Mouse (Mus musculus): ENCODE results near the gene Pcdh19. TPM values are rescaled to one million over a fixed set of nuclear protein-coding genes. Genes with fewer than 3 reads are reported as not detected.

Pcdh19 gene
- polyA plus RNA-seq, 1 experiment from 2014 or later, result 8.3 TPM

DNA sequence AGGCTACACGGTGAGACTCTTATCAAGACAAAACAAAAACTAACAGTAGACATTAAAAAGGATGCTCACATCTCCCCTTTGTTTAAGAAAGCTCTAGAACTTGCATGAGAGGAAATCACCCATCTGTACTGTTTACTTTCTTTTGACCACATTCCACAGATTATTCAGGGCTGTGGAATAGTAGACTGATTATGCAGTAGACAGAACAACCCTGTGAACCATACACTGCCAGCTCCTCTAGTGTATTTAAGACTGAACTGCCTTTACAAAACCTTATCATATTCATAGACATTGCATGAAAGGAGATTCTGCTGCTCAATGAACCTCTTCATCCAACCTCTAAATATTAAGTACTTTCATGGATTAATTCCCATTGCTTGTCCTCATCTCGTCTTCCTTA lies 87.6 kb downstream of the Pcdh19 start:
- 52% methylated on average over 2 of the region's 2 CpGs for WGBS

DNA sequence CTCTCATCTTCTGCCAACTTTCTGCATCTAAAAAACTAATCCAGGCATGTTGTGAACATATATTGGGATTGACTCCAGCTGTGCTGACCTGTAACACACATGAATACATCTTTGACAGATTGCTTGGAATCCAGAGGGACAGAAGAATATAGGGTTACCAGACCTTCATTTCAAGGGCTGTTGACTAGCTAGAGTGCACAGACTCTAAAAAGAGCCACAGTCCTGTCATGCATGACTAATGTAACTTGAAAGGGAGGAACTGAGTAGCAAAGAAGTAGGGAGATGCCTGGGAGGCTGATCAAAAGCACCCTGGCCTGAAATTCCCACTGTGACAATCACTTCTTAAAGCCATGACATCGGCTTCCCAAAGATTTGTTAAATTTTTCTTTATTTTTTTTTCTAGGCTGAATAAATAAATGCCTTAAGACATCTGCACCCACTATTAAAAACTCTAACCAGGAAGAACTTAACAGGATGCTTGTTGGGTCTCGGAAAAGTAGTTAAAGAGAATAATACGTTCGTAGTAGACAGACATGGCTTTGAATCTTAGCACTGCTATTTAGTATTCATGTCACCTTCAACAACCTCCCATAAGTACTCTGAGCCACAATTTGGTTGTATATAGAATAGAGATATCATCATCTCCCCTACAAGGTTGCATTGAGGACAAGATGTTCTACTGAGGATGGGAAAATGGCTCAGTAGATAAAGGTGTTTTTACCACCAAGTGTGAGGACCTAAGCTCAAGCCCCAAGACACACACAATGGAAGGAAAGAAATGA lies 113.0 kb downstream of the Pcdh19 start:
- H3K27ac ChIP-seq (replicated peaks; ENCODE audit: low read depth, low read length), result no peak overlapping the region
- ATAC-seq (ENCODE audit: low read depth), result peak; percentile 86
- no peaks in the 10 kb centered on the region for H3K36me3 ChIP-seq (ENCODE audit: control insufficient read depth, insufficient read depth, low read length)
- DNase-seq (ENCODE audit: low spot score), result peak; percentile 57
- no peak overlapping the region for H3K9ac ChIP-seq (ENCODE audit: low read depth, low read length)
- H3K9me3 ChIP-seq (ENCODE audit: control insufficient read depth, low read length), result no peaks in the 10 kb centered on the region
- no peaks in the 10 kb centered on the region for H3K27me3 ChIP-seq (replicated peaks; ENCODE audit: control insufficient read depth, insufficient read depth, low read length)
- no peak overlapping the region for H3K4me3 ChIP-seq (ENCODE audit: low read depth, low read length)
- no peaks in the 10 kb centered on the region for H3K4me1 ChIP-seq (ENCODE audit: control insufficient read depth, insufficient read depth, low read length)
- H3K4me2 ChIP-seq (ENCODE audit: low read depth, low read length), result no peak overlapping the region
- WGBS, result 51% methylated on average over 4 of the region's 4 CpGs

More for the DNA sequence above, 87.6 kb downstream of the Pcdh19 start:
- Histone ChIP-seq H3K27me3 (replicated peaks; ENCODE audit: control insufficient read depth, insufficient read depth, low read length) (peaks cover 9% of the 10 kb centered on the region), H3K36me3 (ENCODE audit: control insufficient read depth, insufficient read depth, low read length) (no peaks in the 10 kb centered on the region), H3K4me1 (ENCODE audit: control insufficient read depth, insufficient read depth, low read length) (0 out of 2 replicates have a peak, but pooled peaks cover 9% of the 10 kb centered on the region), H3K9me3 (ENCODE audit: control insufficient read depth, low read length) (no peaks in the 10 kb centered on the region), H3K4me3 (ENCODE audit: low read depth, low read length) (no peak overlapping the region), H3K27ac (replicated peaks; ENCODE audit: low read depth, low read length) (peak overlapping the region; percentile 54), H3K4me2 (ENCODE audit: low read depth, low read length) (no peak overlapping the region), H3K9ac (ENCODE audit: low read depth, low read length) (no peak overlapping the region)
- DNase-seq (ENCODE audit: low spot score) (no peak), ATAC-seq (ENCODE audit: low read depth) (no peak)

DNA sequence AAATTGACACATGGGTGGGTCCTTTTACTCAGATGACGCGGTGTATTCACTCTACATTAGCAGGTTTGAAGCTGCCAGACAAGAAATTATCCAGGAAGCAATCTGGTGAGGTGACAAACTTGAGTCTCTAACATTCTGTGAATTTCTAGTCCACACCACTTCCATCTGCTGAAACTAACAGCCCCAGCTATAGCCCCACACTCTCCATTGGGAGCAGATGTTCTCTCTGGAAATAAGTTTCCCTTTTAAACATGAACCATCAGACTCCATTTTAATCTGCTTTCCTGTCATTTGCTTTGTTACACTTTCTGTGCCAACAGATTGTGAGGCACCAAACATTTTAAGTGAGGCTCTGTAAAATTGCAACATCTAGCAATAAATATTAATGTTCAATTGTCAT lies 123.4 kb downstream of the Pcdh19 start:
- no peak for ATAC-seq (ENCODE audit: low read depth)

More for the DNA sequence above, 123.4 kb downstream of the Pcdh19 start:
- no peak overlapping the region for H3K27ac ChIP-seq (replicated peaks; ENCODE audit: low read depth, low read length)
- H3K9ac ChIP-seq (ENCODE audit: low read depth, low read length), result no peak overlapping the region
- 68% methylated on average over 2 of the region's 2 CpGs for WGBS
- no peak for DNase-seq (ENCODE audit: low spot score)
- no peaks in the 10 kb centered on the region; the same call in 1 of the 2 replicates for H3K27me3 ChIP-seq (replicated peaks; ENCODE audit: control insufficient read depth, insufficient read depth, low read length)
- H3K4me3 ChIP-seq (ENCODE audit: low read depth, low read length), result no peak overlapping the region
- H3K4me1 ChIP-seq (ENCODE audit: control insufficient read depth, insufficient read depth, low read length), result no peaks in the 10 kb centered on the region
- H3K9me3 ChIP-seq (ENCODE audit: control insufficient read depth, low read length), result no peaks in the 10 kb centered on the region
- no peaks in the 10 kb centered on the region for H3K36me3 ChIP-seq (ENCODE audit: control insufficient read depth, insufficient read depth, low read length)
- no peak overlapping the region for H3K4me2 ChIP-seq (ENCODE audit: low read depth, low read length)

Other genes with a start within 250 kb of the Pcdh19 start
- gene Tnmd, start 162.0 kb upstream of the Pcdh19 start, polyA plus RNA-seq (2014; fragmentation: Nextera tagmentation; extraction: Ambion mirVana), result 94.1 and 106 TPM in 2 replicates
- 170 and 181 TPM in 2 replicates for gene Tspan6, start 209.4 kb upstream of the Pcdh19 start, polyA plus RNA-seq (2014; fragmentation: Nextera tagmentation; extraction: Ambion mirVana)
- gene Srpx2, start 219.4 kb upstream of the Pcdh19 start, polyA plus RNA-seq (2014; fragmentation: Nextera tagmentation; extraction: Ambion mirVana), result 10.8 and 13.5 TPM in 2 replicates

All from embryonic facial prominence, embryonic 14.5 days (tissue).